Mouse (Mus musculus) v-Abl transformed pro-B cells (cell line): ENCODE results near the gene Ppa2.

Experiments
- in situ Hi-C, 2 experiments: fragments of 400-800 bp; cut with MboI; formaldehyde crosslinking; loops; one replicate each; pipeline ENCODE4 v1.15.1; 2025; ENCODE audit not compliant: unreplicated experiment in 2 of 2

Gene Ppa2

DNA sequence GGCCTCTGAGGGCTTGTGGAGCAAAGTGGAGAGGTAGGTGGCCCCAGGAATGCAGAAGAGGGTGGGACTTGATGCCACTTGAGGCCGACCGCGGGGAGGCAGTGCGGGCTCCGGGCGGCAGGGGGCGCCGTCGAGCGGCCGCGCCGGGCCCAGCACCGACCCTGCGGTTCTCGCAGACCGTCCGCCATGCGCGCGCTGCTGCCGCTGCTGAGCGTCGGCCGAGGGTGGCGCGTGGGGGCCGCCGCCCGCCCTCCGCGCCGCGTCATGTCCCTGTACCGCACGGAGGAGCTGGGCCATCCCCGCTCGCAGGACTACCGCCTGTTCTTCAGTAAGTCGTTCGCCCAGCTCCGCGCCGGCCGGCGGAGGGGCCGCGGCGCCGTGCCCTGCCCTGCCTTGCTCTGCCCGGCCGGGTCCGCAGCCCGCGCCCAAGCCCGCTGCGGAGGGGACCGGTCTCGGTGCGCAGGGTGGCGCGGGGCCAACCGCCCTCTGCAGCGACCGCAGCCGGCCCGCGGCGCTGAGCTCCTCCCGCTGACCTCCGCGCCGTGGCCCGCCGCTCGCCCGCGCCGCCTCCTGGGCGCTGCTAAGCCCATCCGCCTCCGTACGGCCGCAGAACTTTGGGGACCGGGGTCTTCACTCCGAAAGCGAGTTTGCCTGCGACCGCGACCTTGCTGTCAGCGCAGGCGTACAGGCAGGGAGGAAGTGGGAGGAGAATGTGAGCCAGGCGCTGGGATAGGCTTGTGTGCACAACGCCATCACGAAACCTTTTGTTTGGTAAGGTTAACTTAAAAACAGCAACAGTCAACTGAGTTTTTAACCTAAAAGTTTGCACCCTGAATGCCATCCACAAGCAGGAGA, at the start of gene Ppa2:
Gene Ppa2, plus strand, starts transcription at position 157 of the 855 bp plus-strand sequence.
- in situ Hi-C loops, result loop anchor here (5.0 to 25.0 kb wide), 5 partner anchors 237 to 1897 kb away; partner anchors contain the start of gene Tet2 (in 1 of the 2)

DNA sequence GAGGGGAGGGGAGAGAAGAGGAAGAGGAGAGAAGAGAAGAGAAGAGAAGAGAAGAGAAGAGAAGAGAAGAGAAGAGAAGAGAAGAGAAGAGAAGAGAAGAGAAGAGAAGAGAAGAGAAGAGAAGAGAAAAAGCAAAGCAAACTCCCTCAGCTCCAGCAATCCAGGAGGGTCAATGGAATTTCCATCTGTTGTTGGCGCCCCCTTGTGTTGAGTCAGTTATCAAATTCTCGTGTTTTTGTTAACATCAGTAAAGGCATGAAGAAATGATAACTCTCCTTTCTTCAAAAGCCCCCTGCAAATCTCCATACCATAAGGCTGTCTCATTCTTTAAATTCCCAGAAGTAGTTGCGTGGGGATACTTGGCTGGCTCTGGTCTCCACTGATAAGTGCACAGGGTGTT, 38.0 kb upstream of the Ppa2 start:
- in situ Hi-C loops, result loop anchor here (5.0 kb wide), 2 partner anchors 185 to 525 kb away; no protein-coding TSS in a partner anchor

DNA sequence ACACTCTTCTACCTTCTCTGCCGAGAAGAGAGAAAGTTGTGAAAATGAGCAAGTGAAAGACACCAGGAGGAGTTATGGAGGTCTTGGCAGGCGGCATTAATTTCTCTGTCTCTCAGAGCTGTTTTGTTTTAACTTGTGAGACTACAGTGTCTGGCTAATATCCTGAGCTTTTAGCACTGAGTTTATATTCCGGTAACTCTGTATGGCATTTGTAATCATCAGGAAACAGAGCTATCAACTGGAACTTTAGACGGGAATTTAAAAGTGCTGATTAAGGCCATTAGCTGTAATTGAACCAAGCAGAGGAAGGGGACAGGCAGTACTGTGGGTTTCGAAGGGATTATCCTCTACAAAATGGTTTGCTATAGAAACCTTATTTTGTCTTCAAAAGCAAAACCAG, 25.3 kb upstream of the Ppa2 start:
- in situ Hi-C loops, result no loop called here

DNA sequence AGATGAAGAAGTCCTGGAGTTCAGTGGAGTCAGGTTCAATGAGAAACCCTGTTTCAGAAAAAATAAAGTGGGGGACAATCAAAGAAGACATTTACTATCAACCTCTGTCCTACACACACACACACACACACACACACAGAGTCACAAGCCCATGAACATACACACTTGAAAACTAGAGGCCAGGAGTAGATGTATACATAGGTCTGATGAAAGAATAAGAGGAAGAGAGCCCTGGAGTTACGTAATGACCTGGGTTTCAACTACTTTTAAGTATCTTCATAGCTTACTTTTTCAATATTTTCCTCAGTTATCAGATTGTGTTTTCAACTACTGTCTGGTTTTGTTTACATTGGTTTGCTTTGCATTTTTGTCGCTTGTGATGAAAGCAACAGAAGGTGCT, 21.1 kb upstream of the Ppa2 start:
- in situ Hi-C loops, result no loop called here

DNA sequence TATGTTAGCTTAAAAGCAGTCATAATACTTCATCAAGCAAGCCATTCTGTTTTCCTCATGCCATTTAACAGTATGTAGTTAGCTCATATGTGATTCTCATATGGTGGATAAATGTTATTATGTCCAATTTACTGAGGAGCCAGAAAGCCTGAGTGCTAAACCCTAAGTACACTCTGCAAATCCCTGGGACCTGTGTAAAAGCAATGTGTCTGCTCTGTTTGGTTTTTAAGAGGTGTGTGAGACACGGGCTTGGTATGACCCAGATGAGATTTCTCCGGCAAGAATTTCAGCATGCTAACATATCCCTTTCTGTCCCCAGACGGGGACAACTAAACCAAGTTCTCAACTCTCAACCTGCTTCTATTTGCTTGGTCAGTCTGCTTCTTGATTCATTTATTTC, 5.6 kb upstream of the Ppa2 start:
- in situ Hi-C loops, result loop anchor here in 1 of 2 experiments (25.0 kb wide), 1 partner anchor 1408 kb away; no protein-coding TSS in a partner anchor

DNA sequence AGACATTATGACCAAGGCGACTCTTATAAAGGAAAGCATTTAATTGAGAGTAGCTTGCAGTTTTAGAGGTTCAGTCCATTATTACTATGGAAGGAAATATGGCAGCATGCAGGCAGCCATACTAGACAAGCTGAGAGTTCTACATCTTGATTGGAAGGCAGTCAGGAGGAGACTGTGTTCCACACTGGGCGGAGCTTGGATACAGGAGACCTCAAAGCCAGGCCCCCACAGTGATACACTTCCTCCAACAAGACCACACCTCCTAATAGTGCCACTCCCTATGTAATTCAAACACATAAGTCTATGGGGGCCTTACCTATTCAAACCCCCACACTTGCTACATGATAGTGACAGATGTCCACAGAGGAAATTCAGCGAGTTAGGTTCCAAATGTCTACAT, 1.5 kb upstream of the Ppa2 start:
- in situ Hi-C loops, result loop anchor here in 1 of 2 experiments (25.0 kb wide), 1 partner anchor 1404 kb away; no protein-coding TSS in a partner anchor

DNA sequence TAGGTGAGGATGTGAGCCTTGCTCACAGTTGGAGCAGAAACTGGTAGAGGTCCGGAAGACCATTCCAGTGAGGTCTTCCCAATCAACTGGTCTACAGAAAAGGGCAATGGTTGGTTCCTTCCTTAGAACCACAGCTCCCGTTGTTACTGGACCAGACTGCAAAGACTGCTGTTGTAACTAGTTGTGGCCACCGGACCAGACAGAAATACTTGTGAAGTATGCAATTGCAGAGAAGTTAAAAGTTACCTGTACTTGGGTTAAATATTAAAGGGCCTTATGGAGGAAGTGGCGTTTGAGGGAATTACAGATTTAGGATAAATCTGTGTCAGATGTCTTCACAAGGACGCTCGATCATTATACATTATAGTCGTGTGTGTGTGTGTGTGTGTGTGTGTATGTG, 551 bp upstream of the Ppa2 start:
- in situ Hi-C loops, result loop anchor here in 1 of 2 experiments (25.0 kb wide), 1 partner anchor 1403 kb away; no protein-coding TSS in a partner anchor

DNA sequence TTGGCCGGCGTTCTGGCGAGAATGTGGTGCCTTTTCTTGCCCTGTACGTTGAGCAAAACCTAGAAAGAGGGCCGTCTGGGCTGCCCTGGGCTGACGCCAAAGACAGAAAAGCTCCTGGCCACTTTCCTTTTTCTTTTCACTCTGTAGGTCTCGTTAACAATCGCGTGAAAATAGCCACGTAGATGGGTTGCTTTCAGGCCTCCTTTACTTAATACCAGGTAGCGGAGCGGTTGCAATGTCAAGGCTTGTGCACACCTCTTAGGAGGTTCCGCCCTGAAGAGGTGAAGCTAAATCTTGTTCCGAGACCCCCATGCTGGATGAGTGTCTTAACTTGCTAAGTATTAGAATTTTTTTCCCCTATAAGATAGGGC, 884 bp downstream of the Ppa2 start:
- in situ Hi-C loops, result loop anchor here (5.0 to 25.0 kb wide), 5 partner anchors 237 to 1897 kb away; partner anchors contain the start of gene Tet2 (in 1 of the 2)

DNA sequence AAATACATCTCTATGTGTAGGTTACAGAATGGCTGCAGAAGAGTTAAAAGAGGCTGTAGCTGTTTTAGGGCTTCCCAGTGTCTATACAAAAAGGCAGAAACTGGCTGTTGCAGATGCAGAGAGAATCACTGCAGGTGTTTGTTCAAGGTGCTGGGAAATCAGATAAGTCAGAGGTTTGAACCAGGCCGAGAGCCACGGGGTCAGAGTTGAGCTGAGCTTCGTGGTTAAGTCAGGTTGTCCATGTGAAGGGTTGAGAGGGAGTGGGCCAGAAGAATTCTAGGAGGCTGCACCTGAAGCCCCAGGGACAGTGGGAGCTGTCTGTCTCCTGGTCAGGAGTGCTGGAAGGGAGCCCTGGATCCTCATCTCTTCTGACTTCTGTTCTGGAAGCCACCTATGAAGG, 2.4 kb downstream of the Ppa2 start:
- in situ Hi-C loops, result loop anchor here (5.0 to 25.0 kb wide), 5 partner anchors 235 to 1895 kb away; partner anchors contain the start of gene Tet2 (in 1 of the 2)

DNA sequence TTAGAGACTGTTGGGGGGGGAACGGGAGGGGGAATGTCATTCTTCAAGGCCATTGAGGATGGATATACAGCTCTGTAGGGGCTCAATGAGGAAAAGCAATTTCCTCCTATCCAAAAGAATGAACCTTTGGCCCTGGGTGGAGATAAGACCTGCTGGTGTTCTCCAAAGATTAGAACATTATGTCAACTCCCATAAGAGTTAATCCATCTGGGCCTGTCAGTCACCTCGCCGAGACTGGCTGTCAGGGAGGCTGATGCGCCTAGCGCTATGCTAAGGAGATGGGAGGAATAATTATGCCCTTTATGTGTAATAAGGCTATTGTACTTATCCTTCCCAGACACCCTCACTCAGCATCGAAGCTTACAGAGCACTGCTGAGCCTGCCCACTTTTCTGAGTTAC, 2.9 kb downstream of the Ppa2 start:
- in situ Hi-C loops, result loop anchor here (5.0 to 25.0 kb wide), 5 partner anchors 234 to 1894 kb away; partner anchors contain the start of gene Tet2 (in 1 of the 2)

DNA sequence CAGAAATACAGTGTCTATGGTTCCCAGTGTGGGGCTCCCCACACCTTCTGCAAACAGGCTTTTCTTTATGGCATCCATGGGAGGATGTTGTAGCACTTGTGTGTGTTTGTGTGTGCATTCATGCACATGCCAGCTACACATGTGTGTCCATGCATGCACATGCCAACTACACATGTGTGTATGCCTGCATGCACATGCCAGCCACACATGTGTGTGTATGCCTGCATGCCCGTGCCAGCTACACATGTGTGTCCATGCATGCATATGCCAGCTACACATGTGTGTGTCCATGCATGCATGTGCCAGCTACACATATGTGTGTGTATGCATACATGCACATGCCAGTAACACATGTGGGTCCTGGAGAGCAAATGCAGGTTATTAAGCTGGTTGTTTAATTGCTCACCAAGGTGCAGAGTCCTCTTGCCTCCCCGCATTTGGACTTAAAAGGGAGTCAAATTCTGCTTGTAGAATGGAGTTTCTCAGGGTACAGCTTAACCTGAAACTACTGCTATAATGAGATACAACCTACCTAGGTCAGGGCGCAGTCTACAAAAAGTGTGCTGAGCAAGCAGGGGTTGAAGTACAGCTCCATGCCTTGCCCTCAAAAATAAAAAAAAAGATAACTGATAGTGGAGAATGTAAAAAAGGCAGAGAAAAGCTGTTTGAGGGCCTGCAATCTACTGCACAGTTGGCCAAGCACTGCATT, 3.7 kb downstream of the Ppa2 start:
- in situ Hi-C loops, result loop anchor here (5.0 to 25.0 kb wide), 5 partner anchors 234 to 1894 kb away; partner anchors contain the start of gene Tet2 (in 1 of the 2)

DNA sequence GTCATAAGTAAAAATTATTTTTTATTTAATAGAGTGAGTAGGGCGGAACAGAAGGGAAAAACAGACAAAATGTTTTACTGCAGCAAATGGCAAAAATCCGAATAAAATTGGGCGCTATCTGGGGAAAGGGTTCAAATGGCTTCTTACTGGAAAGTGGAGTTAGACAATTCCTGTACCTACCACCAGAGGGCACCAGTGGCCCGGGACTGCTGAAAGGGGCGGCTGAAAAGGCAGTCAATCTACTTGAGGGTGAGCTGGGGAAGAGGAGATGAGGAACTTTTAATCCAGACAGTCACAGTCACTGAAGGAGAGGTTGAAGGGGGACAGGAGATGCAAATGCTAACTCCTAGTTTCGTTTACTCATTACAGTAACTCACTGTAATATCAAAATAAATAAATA, 4.6 kb downstream of the Ppa2 start:
- in situ Hi-C loops, result loop anchor here (5.0 to 25.0 kb wide), 5 partner anchors 233 to 1893 kb away; partner anchors contain the start of gene Tet2 (in 1 of the 2)

DNA sequence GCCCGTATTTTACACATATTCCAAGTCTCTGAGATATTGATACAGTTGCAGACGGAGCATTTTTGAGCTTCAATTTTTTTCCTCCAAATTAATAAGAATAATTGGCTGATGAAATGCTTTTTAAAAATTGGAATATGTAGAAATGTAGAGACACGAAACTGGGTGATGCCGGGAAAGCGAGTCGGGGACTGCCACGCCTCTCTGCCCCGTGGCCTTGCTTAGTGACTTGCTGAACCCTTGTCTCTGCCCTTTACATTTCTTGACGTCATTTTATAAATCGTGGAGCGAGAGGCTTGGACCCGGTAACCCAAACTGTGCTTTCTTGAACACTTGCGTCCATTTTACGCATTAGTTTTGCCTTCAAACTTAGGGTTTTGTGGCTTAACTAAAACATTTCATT, 5.1 kb downstream of the Ppa2 start:
- in situ Hi-C loops, result loop anchor here (10.0 to 25.0 kb wide), 3 partner anchors 1397 to 1890 kb away; no protein-coding TSS in a partner anchor

DNA sequence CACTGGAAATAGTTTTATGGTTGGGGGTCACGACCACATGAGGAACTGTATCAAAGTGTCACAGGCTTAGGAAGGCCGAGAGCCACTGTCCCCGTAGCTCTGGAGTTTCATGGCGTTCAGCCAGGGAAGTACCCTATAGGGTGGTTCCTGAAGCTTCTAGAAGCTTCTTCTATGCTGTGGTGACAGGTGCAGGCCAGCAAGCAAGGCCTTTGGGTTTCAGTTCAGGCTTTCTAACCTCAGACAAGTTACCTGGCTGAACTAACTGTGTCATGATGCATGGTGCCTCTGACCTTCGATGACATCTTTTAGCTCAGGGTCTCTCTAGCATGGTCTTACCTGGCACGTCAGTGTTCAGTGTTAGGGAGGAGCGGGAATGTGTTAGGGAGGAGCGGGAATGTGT, 5.7 kb downstream of the Ppa2 start:
- in situ Hi-C loops, result loop anchor here (10.0 to 25.0 kb wide), 3 partner anchors 1397 to 1889 kb away; no protein-coding TSS in a partner anchor

DNA sequence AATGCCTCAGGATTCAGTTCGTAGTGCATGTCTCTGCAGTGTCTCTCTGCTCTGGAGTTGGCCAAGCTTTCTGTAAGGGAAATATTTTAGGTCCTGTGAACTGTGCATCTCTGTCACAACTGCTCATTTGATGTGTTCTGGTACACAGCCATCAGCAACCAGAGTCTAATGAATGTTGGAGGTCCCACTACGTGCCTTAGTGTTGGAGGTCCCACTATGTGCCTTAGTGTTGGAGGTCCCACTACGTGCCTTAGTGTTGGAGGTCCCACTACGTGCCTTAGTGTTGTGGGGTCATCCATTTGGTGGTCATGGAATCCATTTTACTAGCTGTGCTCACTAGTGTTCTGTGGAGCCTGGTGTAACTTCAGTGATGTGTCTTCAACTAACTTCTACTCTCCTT, 7.9 kb downstream of the Ppa2 start:
- in situ Hi-C loops, result loop anchor here (10.0 to 25.0 kb wide), 3 partner anchors 1394 to 1887 kb away; no protein-coding TSS in a partner anchor

DNA sequence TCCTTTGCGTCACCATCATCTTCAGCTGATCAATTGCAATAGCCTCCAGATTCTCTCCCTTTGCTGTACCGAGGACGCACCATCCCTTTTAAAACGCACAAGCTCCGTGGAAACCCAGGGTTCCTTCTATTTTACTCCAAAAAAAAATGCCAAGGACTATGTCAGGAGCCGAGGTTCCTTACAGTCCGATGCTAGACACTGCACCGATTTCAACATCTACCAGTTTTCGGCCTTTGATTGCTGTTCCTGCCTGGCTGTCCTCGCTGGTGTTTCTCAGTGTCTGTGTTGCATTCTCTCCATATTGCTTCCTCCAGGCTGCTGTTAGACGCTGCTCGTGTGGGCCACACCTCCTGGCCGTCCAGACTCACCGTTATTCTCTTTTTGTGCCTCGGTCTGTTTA, 8.7 kb downstream of the Ppa2 start:
- in situ Hi-C loops, result loop anchor here (10.0 to 25.0 kb wide), 3 partner anchors 1394 to 1886 kb away; no protein-coding TSS in a partner anchor

DNA sequence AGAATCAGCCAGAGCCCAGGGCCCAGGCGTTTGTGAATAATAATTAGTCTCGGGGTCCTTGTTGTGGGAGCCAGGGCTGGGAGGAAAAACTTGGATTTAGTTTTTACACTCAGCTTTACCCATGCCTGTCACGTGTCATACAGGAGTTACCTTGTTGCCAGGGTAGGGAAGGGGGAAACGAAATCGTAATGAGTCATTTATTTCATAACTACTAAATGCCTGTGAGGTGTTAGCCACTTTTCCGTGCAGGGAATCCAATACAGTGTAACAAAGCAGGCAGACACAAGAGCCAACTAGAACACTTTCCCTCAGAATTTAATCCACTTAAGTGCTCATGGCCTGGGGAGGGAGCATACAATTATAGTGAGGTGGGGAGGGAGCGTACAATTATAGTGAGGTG, 9.9 kb downstream of the Ppa2 start:
- in situ Hi-C loops, result loop anchor here (10.0 to 25.0 kb wide), 3 partner anchors 1393 to 1885 kb away; no protein-coding TSS in a partner anchor

DNA sequence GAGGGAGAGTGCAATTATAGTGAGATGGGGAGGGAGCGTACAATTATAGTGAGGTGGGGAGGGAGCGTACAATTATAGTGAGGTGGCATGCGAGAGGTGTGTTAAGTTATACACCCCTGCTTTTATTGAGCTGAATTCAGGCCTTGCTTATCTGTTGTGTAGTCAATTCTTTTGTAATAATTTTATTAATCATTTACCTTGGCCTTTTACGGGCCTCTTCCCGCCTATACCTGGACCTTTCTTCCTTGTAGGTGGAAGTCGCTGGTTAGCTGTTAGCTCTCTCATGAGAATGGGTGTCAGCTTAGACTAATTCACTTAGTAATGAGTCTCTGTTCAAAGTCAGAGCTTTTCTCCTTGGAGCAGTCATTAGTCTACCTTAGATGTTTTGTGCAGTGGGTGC, 10.4 kb downstream of the Ppa2 start:
- in situ Hi-C loops, result loop anchor here in 1 of 2 experiments (25.0 kb wide), 1 partner anchor 1392 kb away; no protein-coding TSS in a partner anchor

DNA sequence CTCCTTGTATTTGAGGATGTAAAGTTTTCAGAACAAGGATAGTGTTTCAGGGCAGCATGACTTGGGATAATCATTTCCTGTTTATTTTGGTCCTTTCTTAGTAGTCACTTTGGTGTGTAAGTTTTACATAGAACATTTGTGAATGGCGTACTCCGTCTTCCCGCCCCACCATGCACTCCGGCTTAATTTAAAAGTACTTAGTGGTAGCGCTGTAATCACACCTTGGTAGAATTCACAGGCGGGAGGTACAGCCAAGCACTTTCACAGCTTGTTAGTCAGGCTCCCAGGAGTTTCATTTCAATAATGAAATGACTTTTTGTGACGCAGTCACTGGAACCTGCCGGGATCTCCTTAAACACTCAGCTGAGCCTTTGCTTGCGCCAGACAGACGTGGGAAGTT, 12.0 kb downstream of the Ppa2 start:
- in situ Hi-C loops, result loop anchor here in 1 of 2 experiments (25.0 kb wide), 1 partner anchor 1390 kb away; no protein-coding TSS in a partner anchor

DNA sequence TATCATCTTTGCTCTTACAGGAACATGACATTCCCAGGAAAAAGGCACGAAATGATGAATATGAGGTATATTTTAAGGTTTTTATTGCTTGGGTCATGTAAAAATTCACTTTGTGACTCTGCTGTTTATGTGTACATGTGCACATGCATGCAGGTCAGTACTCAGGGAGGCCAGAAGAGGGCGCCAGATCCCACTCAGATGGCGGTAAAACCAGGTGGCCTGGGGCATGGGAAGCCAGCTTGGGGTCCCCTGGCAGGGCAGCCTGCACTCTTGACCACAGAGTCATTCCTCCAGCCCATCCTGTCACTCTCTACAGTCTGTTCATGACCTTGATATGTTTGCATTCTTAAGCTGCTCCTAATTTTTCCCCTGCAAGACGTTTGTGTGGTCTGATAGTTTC, 12.6 kb downstream of the Ppa2 start:
- in situ Hi-C loops, result loop anchor here in 1 of 2 experiments (25.0 kb wide), 1 partner anchor 1390 kb away; no protein-coding TSS in a partner anchor
